Mouse (Mus musculus) heart, adult 9 months (tissue): ENCODE data around the gene Gab1.

Experiments used
- DNase-seq, 2 experiments: peaks; one replicate each; pipeline ENCODE4 v3.0.0; 2022; ENCODE audit warnings: low spot score in 2 of 2

Gene Gab1

GRCm38 (mm10) chr8:80873723-80874427 is 6.4 kb downstream of the Gab1 start:
- DNase-seq = no peak

- no peak for DNase-seq
Measured at GRCm38 (mm10) chr8:80872688-80873087, 7.6 kb downstream of the Gab1 start.

DNA sequence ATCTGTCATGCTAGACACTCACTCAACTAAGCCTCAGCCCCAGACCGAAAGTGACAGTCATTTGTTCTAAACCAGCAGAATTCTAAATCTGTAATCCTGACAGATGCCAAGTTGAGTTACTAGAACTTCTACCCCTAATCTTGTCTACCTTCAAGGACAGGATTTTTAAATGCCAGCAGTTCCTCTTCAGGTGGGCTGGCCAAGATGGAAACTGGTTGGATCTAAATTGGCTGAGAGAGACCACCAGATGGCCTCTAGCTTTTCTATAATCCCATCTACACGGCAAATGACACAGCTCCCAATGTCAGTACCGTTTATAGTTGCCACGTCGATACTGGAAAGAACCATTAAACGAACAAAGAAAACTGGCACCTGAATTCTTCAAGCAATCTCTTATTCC is 8.9 kb downstream of the Gab1 start:
- no peak for DNase-seq

DNA sequence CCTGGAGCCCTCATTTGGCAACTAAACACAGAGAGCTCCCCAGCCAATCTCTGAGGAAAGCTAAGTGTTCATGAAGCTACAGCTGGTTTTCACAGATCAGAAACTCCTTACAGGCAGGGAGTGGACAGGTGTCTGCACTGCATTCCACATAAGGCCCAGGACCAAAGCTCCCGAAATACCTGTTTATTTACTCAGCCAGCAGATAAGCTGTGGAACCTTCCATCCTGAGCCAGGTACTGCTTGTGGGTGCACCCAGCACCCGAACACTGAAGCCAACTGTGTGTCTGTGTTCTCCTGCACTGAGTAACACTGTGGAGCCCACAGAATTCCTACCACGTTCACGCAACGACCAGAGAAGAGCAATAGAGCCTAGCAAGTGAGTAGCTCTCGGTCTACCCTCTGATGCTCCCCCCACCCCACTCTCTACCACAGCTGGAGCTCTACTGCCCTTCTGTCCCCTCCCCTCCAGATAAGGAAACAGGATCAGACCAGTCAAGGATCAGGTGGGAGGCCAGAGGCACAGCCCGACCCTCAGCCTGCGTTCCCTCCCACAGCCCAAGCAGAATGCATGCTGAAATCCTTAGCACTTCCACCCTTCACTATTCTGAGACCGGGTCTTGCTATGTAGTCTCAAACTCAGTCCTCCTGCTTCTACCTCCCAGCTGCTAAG is 9.6 kb downstream of the Gab1 start:
- DNase-seq = no peak

DNA sequence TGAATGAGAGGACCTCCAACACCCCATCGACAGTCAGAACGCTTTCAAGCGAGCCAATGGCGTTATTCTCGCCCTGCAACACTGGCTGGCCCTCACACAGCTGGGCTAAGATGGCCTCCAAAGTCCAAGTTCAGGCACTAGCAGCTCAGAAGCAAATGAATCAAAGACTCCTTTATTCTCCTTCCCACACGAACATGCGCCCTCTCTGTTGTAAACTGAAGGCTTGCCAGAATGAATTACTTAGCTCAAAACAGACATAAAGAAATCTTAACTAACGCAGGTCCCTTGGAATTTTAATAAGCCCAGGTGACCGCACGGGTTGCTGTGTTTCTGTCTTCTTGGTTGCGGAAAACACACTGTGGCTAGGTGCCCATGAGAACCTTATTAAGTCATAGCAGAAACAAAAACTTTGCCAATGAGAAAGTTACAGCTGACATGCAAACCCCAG is 10.4 kb downstream of the Gab1 start:
- peak in 1 of 2 experiments; percentile 24 for DNase-seq

GRCm38 (mm10) chr8:80868801-80869323 is 11.5 kb downstream of the Gab1 start:
- DNase-seq = peak; percentile 50 to 62

DNA sequence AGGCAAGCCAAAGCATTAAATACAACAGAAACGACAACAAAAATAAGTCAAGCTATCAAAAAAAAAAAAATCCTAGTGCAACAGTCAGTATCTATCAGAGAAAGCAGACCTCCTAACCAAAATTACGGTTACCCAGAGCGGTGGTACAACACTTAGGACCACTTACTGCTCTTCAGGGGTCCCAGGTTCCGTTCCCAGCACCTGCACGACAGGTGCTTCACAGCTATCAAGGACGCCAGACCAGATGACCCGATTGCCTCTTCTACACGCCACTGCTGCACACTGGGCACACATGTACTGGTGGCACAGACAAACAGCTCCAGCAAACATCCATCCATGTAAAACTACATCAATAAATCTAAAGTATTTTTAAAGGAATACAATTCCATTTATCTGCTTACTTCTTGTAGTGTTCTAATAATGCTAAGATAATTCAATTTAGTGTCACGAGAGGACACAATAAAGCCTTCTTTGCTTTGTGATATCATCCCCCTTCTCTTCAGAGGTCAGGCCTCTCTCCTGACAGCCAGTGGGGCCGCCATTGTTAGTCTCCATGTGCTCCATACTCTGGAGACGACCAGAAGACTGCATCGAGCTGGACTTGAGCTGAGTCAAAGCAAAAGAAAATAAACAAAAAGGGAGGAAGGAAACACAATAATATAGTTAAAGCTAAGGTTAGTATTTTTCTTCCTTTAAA is 12.2 kb downstream of the Gab1 start:
- no peak for DNase-seq

GRCm38 (mm10) chr8:80867598-80867997 is 12.7 kb downstream of the Gab1 start:
- DNase-seq = peak; percentile 56 to 76

- no peak for DNase-seq
Measured at GRCm38 (mm10) chr8:80865181-80865784, 15.0 kb downstream of the Gab1 start.

GRCm38 (mm10) chr8:80863393-80863792 is 16.9 kb downstream of the Gab1 start:
- DNase-seq = no peak

DNA sequence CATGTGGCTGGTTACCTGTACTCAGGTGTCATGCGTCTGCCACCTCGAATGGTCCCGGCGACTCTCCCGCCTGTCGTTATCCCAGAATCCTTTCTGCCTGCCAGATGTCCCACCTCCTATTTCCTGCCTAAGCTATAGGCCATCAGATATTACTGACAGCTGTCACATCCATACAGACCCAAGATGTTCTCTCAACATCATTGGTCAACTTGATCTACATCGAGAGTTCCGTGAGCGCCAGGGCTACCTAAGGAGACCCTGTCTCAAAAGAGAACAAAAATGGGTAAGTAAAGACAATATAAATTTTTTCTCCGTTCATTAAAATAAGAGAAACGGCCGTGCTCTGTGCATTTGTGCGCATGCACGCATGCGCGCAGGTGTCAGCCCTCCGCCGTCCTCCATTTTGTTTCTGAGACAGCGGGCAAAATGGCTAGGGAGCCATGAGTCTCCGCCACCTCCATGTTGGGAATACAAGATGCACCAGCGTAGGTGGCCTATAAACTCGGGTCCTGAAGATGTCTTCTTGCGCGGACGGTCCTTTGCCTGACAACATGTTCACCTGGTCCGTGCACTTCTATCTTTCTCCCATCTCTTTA is 21.0 kb downstream of the Gab1 start:
- DNase-seq = no peak

GRCm38 (mm10) chr8:80857851-80858367 is 22.4 kb downstream of the Gab1 start:
- DNase-seq = no peak

DNA sequence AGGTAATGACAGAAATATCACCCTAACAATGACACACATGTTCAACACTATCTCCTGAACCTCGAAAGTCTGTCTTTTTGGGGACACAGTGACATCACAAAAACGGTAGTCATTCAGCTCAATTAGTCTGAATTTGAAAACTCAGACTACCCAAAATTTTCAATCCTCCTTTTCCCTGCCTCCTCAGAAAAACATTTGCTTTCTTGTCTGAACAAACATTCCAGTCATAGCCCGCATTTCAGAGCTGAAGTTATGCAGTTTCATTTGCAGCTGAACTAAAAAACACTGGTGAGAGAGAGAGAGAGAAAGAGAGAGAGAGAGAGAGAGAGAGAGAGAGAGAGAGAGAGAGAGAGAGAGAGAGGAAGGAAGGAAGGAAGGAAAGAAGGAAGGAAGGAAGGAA is 23.2 kb downstream of the Gab1 start:
- DNase-seq = no peak

DNA sequence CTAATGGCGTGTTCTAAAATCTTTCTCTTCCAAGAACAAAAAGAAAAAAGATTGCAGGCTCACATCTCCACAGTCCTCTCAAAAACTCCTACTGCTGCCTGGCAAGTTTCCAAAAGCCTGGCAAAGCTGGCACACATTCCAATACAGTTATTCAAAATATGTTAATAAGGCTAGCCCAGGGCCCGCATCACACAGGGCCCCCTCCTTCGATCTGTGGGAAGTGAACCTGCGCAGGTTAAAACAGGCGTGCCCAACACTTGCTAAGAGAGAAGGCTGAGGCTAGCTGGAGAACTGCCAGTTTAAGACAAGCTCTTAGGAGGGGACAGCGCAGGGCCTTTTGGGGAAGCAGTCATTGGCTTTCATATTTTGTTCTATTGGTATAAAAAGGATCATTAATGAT is 23.7 kb downstream of the Gab1 start:
- DNase-seq = no peak

GRCm38 (mm10) chr8:80853622-80854021 is 26.7 kb downstream of the Gab1 start:
- no peak for DNase-seq

GRCm38 (mm10) chr8:80853208-80853607 is 27.1 kb downstream of the Gab1 start:
- DNase-seq = no peak

DNA sequence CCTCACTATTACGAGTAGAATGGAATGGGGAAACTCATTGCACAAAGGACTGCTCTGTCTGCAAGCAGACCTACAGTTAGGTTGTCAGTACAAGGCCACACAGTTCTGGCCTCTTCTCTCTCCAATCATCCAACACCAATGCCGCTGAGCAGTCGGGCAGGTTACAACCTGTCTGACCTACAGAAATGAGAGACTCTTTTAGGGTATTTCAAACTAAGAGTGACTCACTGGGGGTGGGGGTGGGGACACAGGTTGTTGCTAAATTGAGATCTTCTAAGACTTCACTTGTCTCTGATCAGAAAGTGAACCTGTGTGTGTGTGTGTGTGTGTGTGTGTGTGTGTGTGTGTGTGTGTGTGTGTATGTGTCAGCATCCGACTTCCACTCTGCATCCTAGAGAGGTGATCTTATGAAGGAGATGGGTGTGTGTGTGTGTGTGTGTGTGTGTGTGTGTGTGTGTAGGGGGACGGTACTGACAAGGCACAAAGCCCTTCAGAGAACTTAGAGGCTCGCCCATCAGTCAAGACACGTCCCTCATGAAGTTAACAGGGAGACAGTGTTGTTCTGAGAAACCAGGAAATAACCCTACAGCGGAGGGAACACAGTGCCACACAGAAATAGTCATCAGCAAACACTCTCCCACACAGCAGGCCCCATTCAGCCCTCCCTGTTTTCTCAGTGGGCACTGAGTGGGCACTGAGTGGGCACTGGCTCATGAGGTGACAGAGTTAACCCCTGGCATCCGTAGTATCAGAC is 27.7 kb downstream of the Gab1 start:
- no peak for DNase-seq

- no peak for DNase-seq
Measured at GRCm38 (mm10) chr8:80851648-80852047, 28.7 kb downstream of the Gab1 start.

DNA sequence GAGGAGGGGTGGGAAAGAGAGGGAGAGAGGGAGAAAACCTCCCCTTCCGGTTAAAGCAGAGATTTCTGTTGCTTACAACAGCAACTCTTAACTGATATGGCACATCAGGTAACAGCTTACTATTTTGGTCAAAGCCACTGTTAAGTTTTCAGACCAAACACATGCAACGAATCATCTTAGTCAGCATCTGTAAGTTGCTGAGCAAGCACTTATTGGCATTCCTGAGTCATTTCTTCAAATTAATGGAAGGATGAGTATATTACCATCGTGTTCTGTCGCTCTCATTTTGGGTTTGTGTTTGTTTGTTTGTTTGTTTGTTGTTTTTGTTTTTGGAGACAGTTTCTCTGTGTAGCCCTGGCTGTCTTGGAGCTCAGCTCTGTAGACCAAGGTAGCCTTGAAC is 30.3 kb downstream of the Gab1 start:
- DNase-seq = no peak

- DNase-seq = no peak
Measured at GRCm38 (mm10) chr8:80848631-80849030, 31.7 kb downstream of the Gab1 start.

DNA sequence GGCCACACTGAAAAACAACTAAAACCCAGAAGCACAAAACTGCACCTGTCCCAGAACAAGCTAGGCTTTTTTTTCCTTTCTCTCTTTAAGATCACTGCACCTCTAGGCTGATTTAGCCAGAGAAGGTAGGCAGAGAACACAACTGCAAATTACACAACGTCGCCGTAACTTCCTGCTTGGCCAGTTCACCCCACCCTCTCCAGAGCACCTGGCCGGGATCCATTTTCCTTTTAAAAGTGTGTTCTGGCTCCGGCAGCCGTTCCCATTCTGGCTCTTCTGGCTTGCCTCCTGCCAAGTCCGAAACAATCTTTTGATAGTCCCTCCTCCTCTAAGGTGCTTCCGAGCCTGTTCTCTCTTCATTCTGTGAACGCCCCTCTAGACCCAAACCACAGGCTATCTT is 32.4 kb downstream of the Gab1 start:
- peak; percentile 75 to 85 for DNase-seq
